Mouse (Mus musculus): Measurements from ENCODE around the gene Rab3il1.
A peak's percentile ranks its signal among the peaks of the same experiment; 100 is the strongest.
"Not testable (repeated sequence)": the region's sequence is repeated elsewhere in the genome, so short reads cannot be mapped to it uniquely, and the experiment has no call there.

Rab3il1 gene

GRCm38 (mm10) chr19:10001206-10001969, at the start of gene Rab3il1, which contains the start of gene Best1:
Rab3il1 (plus strand) TSS chr19:10001669.
Best1 (minus strand) TSS chr19:10001633.
- no peak for DNase-seq (ENCODE audit: low read depth)

- DNase-seq (ENCODE audit: low read depth): no peak
Observed at GRCm38 (mm10) chr19:9952390-9952789, 49.1 kb upstream of the Rab3il1 start.

- no peak for DNase-seq (ENCODE audit: low read depth)
Observed at GRCm38 (mm10) chr19:9952912-9953311, 48.6 kb upstream of the Rab3il1 start.

GRCm38 (mm10) chr19:9954055-9954810, 47.2 kb upstream of the Rab3il1 start:
- peak; percentile 95 for DNase-seq (ENCODE audit: low read depth)

- DNase-seq (ENCODE audit: low read depth): no peak
Observed at GRCm38 (mm10) chr19:9954811-9955202, 46.7 kb upstream of the Rab3il1 start.

- DNase-seq (ENCODE audit: low read depth): no peak
Observed at GRCm38 (mm10) chr19:9955438-9955837, 46.0 kb upstream of the Rab3il1 start.

- no peak for DNase-seq (ENCODE audit: low read depth)
Observed at GRCm38 (mm10) chr19:9956624-9957388, 44.7 kb upstream of the Rab3il1 start.

GRCm38 (mm10) chr19:9957965-9958364, 43.5 kb upstream of the Rab3il1 start:
- DNase-seq (ENCODE audit: low read depth): no peak

GRCm38 (mm10) chr19:9960769-9961168, 40.7 kb upstream of the Rab3il1 start:
- no peak for DNase-seq (ENCODE audit: low read depth)

GRCm38 (mm10) chr19:9964205-9964916, 37.1 kb upstream of the Rab3il1 start:
- no peak for DNase-seq (ENCODE audit: low read depth)

- DNase-seq (ENCODE audit: low read depth): no peak
Observed at GRCm38 (mm10) chr19:9966096-9966867, 35.2 kb upstream of the Rab3il1 start.

GRCm38 (mm10) chr19:9968081-9968787, 33.2 kb upstream of the Rab3il1 start:
- no peak for DNase-seq (ENCODE audit: low read depth)

- not testable (repeated sequence) for DNase-seq (ENCODE audit: low read depth)
Observed at GRCm38 (mm10) chr19:9974853-9975252, 26.6 kb upstream of the Rab3il1 start.

- DNase-seq (ENCODE audit: low read depth): no peak
Observed at GRCm38 (mm10) chr19:9977085-9977484, 24.4 kb upstream of the Rab3il1 start.

GRCm38 (mm10) chr19:9978431-9978951, 23.0 kb upstream of the Rab3il1 start:
- DNase-seq (ENCODE audit: low read depth): peak; percentile 83

GRCm38 (mm10) chr19:9979156-9979555, 22.3 kb upstream of the Rab3il1 start:
- no peak for DNase-seq (ENCODE audit: low read depth)

- no peak for DNase-seq (ENCODE audit: low read depth)
Observed at GRCm38 (mm10) chr19:9980258-9980657, 21.2 kb upstream of the Rab3il1 start, which contains the start of gene Fth1. Fth1 (plus strand) TSS chr19:9980598.

- DNase-seq (ENCODE audit: low read depth): no peak
Observed at GRCm38 (mm10) chr19:9981621-9982020, 19.8 kb upstream of the Rab3il1 start.

GRCm38 (mm10) chr19:9982151-9982851, 19.2 kb upstream of the Rab3il1 start:
- DNase-seq (ENCODE audit: low read depth): peak; percentile 95

Data from fibroblast of lung, adult 2 months (primary cell).